Mouse (Mus musculus) 3T3-L1 (cell line): ENCODE measurements around the gene Elp6.
A peak's percentile ranks its signal among the peaks of the same experiment; 100 is the strongest.
"Not testable (repeated sequence)": the region's sequence is repeated elsewhere in the genome, so short reads cannot be mapped to it uniquely, and the experiment has no call there.

Source experiments
- DNase-seq: peaks from one replicate; pipeline ENCODE4 v3.0.0-alpha.2; 2015; ENCODE audit warnings: low read depth, low spot score

The Elp6 gene

GRCm38 (mm10) chr9:110315904-110316303 lies 10.9 kb downstream of the Elp6 start:
- DNase-seq: no peak

- no peak for DNase-seq
Observed at GRCm38 (mm10) chr9:110316503-110316902, 11.5 kb downstream of the Elp6 start.

DNA sequence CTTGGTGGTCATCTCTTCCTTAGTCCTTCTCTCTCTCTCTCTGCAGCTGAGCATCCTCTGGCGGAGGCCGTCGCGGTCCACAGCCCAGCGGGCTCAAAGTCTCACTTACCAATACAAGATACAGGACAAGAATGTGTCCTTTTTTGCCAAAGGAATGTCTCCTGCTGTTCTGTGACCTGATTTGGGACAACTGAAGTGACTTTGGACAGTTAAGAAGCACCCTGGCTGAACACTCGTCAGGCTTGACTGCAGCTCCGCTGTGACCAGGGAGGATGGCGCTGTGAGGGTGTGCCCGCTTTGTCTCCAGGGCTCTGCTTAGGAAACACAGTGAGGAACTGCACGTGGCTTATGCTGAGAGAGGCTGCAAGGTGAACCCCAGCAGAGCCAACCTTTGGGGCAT lies 15.8 kb downstream of the Elp6 start:
- no peak for DNase-seq

DNA sequence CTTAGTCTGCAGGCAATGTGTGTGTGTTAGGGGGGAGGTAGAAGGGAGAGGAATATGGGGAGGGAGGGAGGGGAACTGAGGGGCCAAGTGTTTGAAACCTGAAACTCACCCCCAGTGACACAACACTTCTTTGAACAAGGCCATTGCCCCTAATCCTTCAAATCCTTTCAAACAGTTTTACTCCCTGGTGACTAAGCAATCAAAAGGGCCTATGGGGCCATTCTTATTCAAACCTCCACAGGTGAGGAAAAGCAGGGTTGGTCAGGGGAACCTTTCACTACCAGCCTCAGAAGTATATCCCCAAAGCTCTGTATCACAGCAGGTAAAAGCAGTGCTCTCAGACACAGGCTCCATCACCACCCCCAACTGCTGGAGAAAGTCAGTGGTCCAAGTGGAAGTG lies 18.0 kb downstream of the Elp6 start:
- no peak for DNase-seq

DNA sequence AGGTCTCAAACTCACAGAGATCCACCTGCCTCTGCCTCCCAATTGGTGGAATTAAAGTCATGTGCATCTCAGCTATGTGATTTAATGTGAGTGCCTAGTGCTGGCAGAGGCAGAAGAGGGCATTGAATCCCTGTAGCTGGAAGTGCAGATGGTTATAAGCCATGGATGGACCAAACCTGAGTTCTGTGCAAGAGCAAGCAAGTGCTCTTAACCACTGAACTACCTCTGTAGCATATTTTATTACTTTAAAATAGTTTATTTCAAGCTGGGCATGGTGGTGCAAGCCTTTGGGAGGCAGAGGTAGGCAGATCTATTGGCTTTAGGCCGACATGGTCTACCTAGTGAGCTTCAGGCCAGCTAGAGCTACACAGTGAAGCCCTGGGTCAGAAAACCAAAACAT lies 19.2 kb downstream of the Elp6 start:
- no peak for DNase-seq

GRCm38 (mm10) chr9:110328178-110328577 lies 23.2 kb downstream of the Elp6 start:
- no peak for DNase-seq

DNA sequence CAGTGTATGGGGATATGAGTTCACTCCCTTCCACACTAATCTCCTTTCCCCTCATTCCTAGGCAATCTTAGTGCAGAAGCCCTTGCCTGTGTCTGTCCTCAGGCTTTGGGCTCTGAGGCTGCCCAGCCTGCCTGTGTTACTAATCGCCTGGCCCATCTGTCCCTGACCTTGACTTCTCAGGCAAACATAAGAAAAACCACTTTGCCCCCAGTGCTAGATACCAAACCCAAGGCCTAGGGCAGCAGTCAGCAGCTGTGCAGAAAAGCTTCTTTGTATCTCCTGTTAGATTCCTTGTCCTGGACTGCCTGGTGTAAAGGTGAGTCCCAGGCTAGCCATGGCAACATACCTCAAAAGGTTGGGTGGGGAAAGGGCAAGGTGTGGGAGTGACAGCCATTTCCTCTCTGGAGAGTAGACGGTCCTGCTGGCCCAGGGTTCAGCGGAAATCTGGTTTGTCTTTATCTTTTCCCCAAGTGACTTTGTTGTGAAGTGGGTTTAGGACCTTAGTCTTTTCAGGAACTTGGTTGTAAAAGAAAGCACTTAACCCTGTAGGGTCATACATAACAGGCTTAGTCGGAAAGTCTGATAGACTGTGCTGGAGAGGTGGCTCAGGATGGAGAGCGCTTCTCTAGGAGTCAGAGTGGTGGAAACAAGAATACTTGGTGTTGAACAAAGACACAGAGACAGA lies 24.1 kb downstream of the Elp6 start:
- DNase-seq: no peak

DNA sequence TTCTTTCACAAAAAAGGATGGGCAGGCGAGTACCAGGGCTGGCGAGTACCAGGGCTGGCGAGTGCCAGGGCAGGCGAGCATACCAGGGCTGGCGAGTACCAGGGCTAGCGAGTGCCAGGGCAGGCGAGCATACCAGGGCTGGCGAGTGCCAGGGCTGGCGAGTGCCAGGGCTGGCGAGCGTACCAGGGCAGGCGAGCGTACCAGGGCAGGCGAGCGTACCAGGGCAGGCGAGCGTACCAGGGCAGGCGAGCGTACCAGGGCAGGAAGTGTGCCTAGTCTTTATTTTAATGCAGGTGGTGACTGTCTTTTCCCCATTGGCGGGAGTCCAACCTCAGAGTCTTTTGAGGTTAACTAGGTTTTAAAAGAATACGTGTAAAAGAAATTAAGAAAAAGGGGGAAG lies 24.7 kb downstream of the Elp6 start:
- no peak for DNase-seq

DNA sequence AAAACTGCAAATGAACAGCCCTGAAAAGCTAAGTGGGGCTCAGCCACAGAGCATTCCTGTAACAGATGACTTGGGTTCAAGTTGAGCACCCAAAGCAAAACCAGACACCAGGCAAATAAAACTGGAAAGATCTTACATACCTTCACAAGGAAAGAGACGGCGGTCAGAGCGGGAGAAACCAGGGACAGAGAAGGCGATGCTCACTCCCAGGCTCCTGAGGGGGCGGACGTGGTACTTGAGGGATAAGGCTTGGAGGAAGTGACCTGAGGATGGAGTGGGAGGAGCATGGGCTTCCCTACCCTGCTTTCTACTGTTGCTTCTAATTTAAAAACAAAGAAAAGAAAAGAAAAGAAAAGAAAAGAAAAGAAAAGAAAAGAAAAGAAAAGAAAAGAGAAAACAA lies 25.4 kb downstream of the Elp6 start:
- DNase-seq: no peak

DNA sequence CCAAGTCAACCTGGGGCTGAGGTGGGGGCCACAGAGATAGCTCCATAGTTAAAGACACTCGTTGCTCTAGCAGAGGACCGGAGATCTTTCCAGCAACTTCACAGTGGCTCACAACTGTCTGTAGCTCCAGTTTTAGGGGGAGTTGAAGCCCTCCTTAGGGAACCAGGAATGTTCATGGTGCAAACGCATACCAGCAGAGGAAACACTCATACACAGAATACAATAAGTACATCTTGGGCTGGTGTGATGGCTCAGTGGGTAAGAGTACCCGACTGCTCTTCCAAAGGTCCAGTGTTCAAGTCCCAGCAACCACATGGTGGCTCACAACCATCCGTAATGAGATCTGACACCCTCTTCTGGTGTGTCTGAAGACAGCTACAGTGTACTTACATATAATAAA lies 25.9 kb downstream of the Elp6 start:
- DNase-seq: not testable (repeated sequence)

GRCm38 (mm10) chr9:110333135-110333895 lies 28.3 kb downstream of the Elp6 start, which contains the start of gene Scap:
Scap (plus strand) TSS chr9:110333288.
- peak; percentile 90 for DNase-seq

GRCm38 (mm10) chr9:110333896-110334259 lies 28.9 kb downstream of the Elp6 start:
- no peak for DNase-seq

DNA sequence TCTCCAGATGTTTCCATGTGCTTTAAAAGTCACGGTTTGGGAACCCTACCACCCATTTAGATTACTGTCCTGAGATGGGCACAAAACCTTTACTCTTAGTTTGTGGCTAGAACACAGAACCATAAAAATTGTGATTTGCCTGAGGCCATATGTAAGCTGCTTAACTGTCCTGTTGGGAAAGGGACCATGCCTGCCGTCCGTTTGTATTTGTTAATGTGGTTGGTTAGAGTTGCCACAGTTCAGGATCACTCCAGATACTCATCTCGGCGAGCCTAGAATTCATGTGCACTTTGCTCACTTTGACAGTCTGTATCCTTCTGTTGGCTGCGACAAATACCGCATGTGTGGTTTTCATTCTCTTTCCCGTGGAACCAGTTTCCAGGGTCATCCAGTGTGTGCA lies 29.9 kb downstream of the Elp6 start:
- DNase-seq: no peak

GRCm38 (mm10) chr9:110340037-110340750 lies 35.2 kb downstream of the Elp6 start:
- no peak for DNase-seq

DNA sequence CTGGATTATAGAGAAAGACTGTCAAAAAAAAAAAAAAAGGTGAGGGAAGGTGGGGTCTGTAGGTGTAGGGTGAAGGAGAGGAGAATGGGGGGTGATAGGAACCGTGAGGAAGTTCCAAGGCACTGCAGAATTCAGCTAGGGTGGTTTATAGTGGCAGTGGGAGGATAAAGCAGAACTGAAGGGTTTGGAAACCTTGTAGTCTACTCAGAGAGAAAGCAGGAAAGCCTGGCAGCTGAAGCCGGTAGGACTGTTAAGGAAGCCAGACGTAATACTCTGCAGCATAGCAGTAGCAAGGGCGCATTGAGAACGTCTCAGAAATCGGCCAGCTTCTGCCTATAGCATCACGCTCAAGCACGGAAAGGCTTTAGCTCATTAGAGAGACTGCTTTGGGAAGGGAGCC lies 37.0 kb downstream of the Elp6 start:
- no peak for DNase-seq

DNA sequence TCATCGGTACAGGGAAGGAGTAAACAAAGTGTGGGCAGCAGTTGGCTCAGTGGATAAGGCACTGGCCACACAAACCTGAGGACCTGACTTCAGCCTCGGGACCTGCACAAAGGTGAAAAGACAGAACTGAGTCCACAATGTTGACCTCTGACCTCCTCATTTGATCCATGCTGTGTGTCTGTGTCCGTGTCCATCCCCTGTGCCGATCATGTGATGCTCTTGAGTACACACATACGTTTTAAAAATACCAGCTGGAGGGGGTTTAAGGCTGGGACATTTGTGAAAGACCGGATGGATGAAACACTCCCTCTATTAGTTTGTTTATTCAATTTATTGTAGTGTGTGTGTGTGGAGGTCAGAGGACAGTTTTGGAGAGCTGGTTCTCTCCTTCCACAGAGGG lies 38.8 kb downstream of the Elp6 start:
- DNase-seq: no peak

DNA sequence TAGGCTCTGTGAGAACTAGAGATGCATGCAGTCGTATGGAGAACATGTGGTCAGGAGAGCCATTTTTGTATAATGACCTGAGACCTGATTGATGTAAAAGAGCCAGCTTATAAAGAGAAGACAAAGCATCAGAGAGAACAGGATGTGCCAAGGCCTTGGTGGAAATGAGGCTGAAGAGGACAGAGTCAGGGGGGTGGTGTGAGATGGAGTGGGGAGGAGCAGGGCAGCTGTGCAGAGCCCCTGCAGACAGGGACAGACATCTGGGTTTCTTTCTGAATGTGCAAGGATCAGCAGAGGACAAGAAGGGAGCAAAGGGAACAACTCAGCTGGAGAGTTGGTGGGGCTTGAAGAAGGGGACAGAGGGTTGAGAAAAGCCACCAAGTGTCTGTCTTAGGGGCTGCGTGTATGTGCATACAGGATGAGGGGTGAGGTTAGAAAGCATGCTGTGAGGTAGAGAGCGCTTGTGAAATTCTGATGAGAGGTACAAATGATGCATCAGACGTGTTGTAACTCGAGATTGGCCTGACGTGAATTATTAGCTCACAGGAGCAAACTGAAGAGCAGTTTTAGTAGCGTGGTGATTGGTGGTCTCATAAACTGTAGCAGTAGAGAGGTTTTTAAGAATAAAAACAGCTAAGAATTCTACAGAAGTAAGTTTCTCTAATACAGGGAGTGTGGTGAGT lies 40.2 kb downstream of the Elp6 start:
- no peak for DNase-seq

DNA sequence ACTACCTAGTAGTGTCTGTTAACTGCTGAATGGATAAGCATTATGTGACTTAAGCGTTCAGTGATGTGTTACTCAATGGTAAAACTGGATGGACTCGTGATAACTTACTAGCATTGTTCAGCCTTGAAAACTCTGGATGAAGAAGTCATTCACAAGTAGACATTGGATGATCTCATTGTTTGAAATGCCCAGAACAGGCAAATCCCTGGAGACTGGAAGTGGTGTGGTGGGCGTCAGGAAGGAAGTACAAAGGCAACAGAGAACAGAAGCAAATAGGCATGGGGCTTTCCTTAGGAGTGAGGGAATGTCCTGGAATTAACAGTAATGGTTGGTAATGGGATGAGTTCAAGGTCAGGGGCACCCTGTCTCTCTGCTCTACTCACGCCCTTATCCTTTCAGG lies 43.9 kb downstream of the Elp6 start:
- DNase-seq: peak; percentile 51

GRCm38 (mm10) chr9:110350188-110350587 lies 45.2 kb downstream of the Elp6 start:
- DNase-seq: no peak

DNA sequence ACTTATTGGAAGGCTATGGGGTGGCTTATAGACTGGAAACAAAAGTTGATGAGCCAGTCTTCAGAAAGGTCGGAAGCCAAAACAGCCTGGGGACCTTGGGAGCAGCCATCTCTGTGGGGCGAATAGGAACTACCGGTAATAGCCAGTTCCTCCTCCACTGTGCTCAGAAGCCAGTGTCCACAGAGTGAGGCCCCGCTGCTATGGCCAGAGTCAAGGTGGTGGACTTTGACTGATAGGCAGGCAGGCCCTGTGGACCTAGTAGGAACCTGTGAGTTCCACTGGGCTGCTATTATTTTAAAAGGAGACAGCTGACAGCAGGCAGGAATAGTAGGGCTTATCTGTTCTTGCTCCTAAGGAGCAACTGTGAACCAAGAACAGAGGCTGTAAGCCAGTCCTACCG lies 45.6 kb downstream of the Elp6 start:
- DNase-seq: no peak

DNA sequence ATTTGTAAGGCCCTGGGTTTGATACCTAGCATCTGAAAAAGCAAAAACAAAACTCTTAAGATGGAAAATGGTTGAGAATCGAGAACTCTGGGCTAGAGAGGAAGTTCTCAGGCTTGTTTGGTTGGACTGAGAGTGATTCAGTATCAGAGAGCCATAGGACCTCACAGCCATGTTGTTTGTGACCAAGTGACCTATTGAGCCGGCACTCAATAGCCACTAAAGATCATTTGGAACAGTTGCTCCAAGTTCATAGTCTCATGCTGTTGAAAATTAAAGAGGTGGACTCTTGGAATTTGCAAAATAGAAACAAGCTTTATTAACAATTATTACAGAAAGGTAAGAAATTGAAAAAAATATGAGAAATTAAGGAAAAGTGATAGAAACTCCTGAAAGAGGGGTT lies 46.4 kb downstream of the Elp6 start:
- no peak for DNase-seq

GRCm38 (mm10) chr9:110351932-110352632 lies 47.1 kb downstream of the Elp6 start:
- no peak for DNase-seq
